Mouse (Mus musculus): ENCODE measurements around the gene Znrf3. TPM values are rescaled to one million over a fixed set of nuclear protein-coding genes. Genes with fewer than 3 reads are reported as not detected.

Gene Znrf3
- polyA plus RNA-seq, 1 experiment = 2.0 TPM

DNA sequence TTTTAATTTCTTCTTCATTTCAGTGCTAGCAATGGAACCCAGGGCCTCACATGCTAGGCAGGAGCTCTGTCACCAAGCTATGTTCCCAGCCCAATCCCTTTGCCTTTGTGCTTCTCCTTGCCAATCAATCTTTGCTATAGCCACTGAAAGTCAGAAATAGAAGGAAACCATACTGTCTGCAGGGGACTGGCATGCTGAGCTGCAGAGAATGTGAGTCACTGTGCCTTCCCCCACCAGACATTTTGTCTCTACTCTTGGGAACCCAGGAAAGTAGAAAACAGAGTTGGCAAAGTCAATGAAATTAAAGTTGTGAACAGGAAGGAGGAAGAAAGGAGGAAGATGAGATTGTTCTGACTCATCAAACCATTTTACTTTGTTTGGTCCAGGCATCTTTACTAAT lies 108.4 kb downstream of the Znrf3 start:
- Histone ChIP-seq H3K27ac (ENCODE audit: control insufficient read depth, insufficient read depth, low read depth, low read length, poor library complexity) (no peak overlapping the region), H3K4me3 (replicated peaks; ENCODE audit: control insufficient read depth, low read depth, low read length) (no peak overlapping the region), H3K4me1 (ENCODE audit: control insufficient read depth, insufficient read depth, low read length) (no peaks in the 10 kb centered on the region)
- no peak for TF ChIP-seq POLR2A (IDR thresholded peaks at IDR 0.05; ENCODE audit: borderline replicate concordance, control insufficient read depth, low read depth, low read length)

DNA sequence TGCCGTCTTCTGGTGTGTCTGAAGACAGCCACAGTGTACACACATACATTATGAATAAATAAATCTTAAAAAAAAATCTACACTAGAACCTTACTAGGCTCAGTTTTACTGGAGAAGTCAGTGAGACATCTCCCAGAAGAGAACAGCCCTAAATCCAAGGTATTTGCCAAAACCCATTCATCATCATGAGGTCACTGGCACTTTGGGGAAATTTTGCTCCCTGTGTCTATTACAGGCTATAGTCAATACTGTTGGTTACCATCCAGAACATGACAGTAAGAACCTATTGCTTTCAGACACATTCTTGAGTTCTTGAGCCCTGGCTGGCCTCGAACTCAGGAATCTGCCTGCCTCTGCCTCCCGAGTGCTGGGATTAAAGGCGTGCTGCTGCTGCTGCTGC lies 113.8 kb downstream of the Znrf3 start:
- no peak for TF ChIP-seq CTCF (IDR thresholded peaks at IDR 0.05; ENCODE audit: control insufficient read depth, insufficient read depth, low read length)
- no peak for TF ChIP-seq POLR2A (IDR thresholded peaks at IDR 0.05; ENCODE audit: borderline replicate concordance, control insufficient read depth, low read depth, low read length)
- Histone ChIP-seq H3K4me1 (ENCODE audit: control insufficient read depth, insufficient read depth, low read length) (no peaks in the 10 kb centered on the region), H3K27ac (ENCODE audit: control insufficient read depth, insufficient read depth, low read depth, low read length, poor library complexity) (no peak overlapping the region), H3K4me3 (replicated peaks; ENCODE audit: control insufficient read depth, low read depth, low read length) (no peak overlapping the region)
- WGBS = 74% methylated on average over 4 of the region's 4 CpGs

DNA sequence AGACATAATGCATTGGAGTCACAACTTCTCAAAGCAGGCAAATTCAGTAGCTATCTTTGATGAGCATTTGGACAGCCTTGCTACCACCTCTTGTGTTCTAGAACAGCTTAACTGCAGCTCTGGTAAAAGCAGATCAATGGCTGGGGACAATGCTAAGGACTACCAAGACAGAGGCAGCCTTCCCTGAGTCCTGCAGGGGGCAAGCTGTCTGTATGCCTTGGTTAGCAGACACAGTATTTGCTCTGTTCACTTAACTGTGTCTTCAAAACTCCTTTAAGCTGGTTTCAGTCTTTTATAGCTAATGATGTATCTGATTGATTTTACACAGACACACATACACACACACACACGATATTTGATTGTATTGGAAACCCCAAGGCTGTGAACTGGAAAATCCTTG lies 117.0 kb downstream of the Znrf3 start:
- no peak overlapping the region for H3K4me3 ChIP-seq (replicated peaks; ENCODE audit: control insufficient read depth, low read depth, low read length)
- no peak for TF ChIP-seq POLR2A (IDR thresholded peaks at IDR 0.05; ENCODE audit: borderline replicate concordance, control insufficient read depth, low read depth, low read length)
- TF ChIP-seq CTCF (IDR thresholded peaks at IDR 0.05; ENCODE audit: control insufficient read depth, insufficient read depth, low read length) = no peak
- 83% methylated on average over 1 of the region's 1 CpGs for WGBS
- no peak overlapping the region for H3K27ac ChIP-seq (ENCODE audit: control insufficient read depth, insufficient read depth, low read depth, low read length, poor library complexity)
- no peaks in the 10 kb centered on the region for H3K4me1 ChIP-seq (ENCODE audit: control insufficient read depth, insufficient read depth, low read length)

DNA sequence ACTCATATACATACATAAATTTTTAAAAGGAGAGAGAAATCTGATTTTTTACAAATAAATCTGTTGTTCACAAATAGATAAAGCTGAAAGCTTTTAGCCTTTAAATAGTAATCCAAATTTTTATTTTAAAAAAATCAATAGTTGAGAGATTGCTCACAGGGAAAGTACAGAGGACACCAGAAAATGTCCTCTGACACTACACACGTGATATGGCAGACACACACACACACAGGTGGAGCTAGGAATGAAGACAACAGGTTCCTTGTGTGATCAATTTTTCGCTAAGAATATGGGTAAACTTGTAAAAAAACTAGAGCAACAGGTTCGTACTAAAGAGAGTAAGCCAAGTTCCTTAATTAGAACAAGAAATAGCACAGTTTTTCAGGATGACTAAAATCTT lies 118.4 kb downstream of the Znrf3 start:
- no peak for TF ChIP-seq POLR2A (IDR thresholded peaks at IDR 0.05; ENCODE audit: borderline replicate concordance, control insufficient read depth, low read depth, low read length)
- TF ChIP-seq CTCF (IDR thresholded peaks at IDR 0.05; ENCODE audit: control insufficient read depth, insufficient read depth, low read length) = no peak
- 81% methylated on average over 3 of the region's 3 CpGs for WGBS
- Histone ChIP-seq H3K4me1 (ENCODE audit: control insufficient read depth, insufficient read depth, low read length) (no peaks in the 10 kb centered on the region), H3K27ac (ENCODE audit: control insufficient read depth, insufficient read depth, low read depth, low read length, poor library complexity) (no peak overlapping the region), H3K4me3 (replicated peaks; ENCODE audit: control insufficient read depth, low read depth, low read length) (no peak overlapping the region)

DNA sequence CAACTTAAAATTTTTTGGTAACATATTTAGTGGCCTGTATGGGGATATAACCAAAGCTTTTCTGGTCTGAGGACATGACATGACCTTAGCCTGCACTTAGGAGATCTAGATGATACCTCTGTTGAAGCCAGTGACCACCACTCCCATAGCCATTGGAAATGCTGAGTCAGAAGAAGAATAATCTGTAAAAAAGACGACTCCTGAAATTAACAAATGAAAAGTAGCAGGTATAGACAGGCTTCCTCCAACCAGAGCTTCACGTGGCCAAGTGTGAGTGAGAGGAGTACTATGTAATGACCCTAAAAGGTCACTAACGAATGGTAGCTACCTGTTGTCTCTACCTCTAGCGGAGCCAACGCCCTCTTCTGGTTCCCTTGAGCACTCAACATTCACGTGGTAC lies 119.4 kb downstream of the Znrf3 start:
- Histone ChIP-seq H3K27ac (ENCODE audit: control insufficient read depth, insufficient read depth, low read depth, low read length, poor library complexity) (no peak overlapping the region), H3K4me1 (ENCODE audit: control insufficient read depth, insufficient read depth, low read length) (no peaks in the 10 kb centered on the region), H3K4me3 (replicated peaks; ENCODE audit: control insufficient read depth, low read depth, low read length) (no peak overlapping the region)
- TF ChIP-seq CTCF (IDR thresholded peaks at IDR 0.05; ENCODE audit: control insufficient read depth, insufficient read depth, low read length) (no peak), POLR2A (IDR thresholded peaks at IDR 0.05; ENCODE audit: borderline replicate concordance, control insufficient read depth, low read depth, low read length) (no peak)
- 85% methylated on average over 6 of the region's 6 CpGs for WGBS

DNA sequence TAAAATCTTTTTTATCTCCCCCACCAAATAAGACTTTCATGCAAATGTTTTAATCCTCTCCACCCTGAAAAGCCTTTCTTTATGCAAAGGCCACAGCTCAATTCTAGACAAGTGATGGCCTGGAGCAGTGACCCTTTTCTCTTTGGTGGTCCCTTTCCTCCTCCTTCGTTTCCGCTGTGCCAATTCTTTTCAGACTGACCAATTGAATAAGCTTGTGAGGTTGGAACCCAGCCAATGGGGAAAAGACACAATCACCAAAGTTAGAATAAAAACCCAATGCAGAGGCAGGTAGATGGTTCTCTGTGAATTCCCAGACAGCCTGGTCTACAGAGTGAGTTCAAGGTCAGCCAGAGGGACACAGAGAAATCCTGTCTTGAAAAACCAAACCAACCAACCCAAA lies 120.4 kb downstream of the Znrf3 start:
- Histone ChIP-seq H3K4me3 (replicated peaks; ENCODE audit: control insufficient read depth, low read depth, low read length) (no peak overlapping the region), H3K27ac (ENCODE audit: control insufficient read depth, insufficient read depth, low read depth, low read length, poor library complexity) (no peak overlapping the region), H3K4me1 (ENCODE audit: control insufficient read depth, insufficient read depth, low read length) (no peaks in the 10 kb centered on the region)
- TF ChIP-seq POLR2A (IDR thresholded peaks at IDR 0.05; ENCODE audit: borderline replicate concordance, control insufficient read depth, low read depth, low read length) = no peak
- TF ChIP-seq CTCF (IDR thresholded peaks at IDR 0.05; ENCODE audit: control insufficient read depth, insufficient read depth, low read length) = no peak
- WGBS = 84% methylated on average over 2 of the region's 2 CpGs

DNA sequence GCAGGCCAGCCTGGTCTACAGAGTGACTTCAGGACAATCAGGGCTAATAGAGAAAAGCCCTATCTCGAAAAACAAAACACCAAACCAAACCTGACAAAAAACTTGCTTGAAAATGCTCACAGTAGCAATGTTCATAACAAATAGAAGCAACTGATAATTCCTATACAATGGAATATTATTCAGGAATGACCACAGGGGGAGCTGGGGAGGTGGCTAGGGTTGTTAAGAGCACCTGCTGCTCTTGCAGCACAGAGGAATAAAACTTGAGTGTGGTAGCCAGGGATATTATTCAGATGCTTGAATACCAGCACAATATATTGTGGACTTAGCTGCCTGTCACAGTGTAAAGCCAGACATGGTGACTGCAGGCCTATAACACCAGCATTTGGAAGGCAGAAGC lies 123.0 kb downstream of the Znrf3 start:
- H3K4me1 ChIP-seq (ENCODE audit: control insufficient read depth, insufficient read depth, low read length) = no peaks in the 10 kb centered on the region
- 77% methylated on average over 1 of the region's 1 CpGs for WGBS
- H3K4me3 ChIP-seq (replicated peaks; ENCODE audit: control insufficient read depth, low read depth, low read length) = no peak overlapping the region
- no peak overlapping the region for H3K27ac ChIP-seq (ENCODE audit: control insufficient read depth, insufficient read depth, low read depth, low read length, poor library complexity)
- no peak for TF ChIP-seq CTCF (IDR thresholded peaks at IDR 0.05; ENCODE audit: control insufficient read depth, insufficient read depth, low read length)
- TF ChIP-seq POLR2A (IDR thresholded peaks at IDR 0.05; ENCODE audit: borderline replicate concordance, control insufficient read depth, low read depth, low read length) = no peak

DNA sequence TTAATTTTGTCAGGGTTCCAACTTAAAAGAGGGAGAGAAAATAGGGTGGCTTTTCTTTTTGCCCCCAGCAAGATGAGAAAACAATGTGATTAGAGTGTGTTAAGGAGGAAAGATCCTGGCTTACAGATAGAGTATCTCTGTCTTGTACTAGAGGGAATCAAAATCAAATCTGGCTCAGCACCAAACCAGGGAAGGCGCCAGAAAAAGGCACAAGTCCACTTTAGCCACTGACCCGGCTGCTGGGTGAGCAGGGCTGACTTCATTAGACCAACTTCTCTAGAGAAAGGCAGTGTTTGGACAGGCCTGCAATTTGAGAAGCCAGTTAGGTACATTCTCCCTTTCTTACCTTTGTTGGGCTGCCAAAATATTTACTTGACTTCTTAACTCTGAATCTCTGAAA lies 125.7 kb downstream of the Znrf3 start:
- TF ChIP-seq CTCF (IDR thresholded peaks at IDR 0.05; ENCODE audit: control insufficient read depth, insufficient read depth, low read length) = no peak
- TF ChIP-seq POLR2A (IDR thresholded peaks at IDR 0.05; ENCODE audit: borderline replicate concordance, control insufficient read depth, low read depth, low read length) = no peak
- Histone ChIP-seq H3K27ac (ENCODE audit: control insufficient read depth, insufficient read depth, low read depth, low read length, poor library complexity) (no peak overlapping the region), H3K4me3 (replicated peaks; ENCODE audit: control insufficient read depth, low read depth, low read length) (no peak overlapping the region), H3K4me1 (ENCODE audit: control insufficient read depth, insufficient read depth, low read length) (no peaks in the 10 kb centered on the region)
- 71% methylated on average over 2 of the region's 2 CpGs for WGBS

DNA sequence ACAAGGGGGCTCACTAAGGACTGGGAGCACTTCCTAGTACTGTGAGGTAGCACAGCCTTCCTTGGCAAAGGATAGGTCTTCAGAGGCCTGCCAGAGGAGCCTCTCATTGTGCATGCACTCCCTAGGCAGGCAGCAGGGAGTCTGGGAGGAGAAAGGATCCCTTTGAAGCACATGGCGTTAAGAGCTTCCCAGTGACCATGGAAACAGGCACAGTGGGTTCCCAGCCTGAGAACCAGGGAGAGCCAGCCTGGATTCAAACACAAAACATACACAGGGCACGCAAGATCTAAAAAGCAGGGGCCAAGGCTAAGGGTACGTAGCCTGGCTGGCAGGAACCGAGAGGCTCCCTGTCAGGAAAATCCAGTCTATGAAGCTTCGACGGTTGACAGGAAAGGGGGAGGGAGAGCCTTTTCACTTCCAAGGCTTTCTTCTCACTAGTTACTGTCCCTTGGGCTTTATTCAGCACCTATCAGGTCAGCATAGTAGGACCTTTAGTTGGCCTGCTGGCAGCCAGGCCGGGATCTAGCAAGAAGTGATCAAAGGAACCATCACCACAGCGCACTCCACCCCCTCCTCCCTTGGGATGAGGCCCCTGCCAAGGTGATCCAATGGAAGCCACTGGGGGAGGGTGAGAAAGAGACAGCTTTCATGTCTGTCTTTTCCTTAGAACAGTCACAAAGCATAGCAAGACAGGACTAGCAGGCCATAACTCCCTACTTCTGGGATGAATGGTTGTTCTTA lies 126.4 kb downstream of the Znrf3 start:
- H3K27ac ChIP-seq (ENCODE audit: control insufficient read depth, insufficient read depth, low read depth, low read length, poor library complexity) = no peak overlapping the region
- WGBS = 85% methylated on average over 8 of the region's 8 CpGs
- TF ChIP-seq CTCF (IDR thresholded peaks at IDR 0.05; ENCODE audit: control insufficient read depth, insufficient read depth, low read length) = no peak
- TF ChIP-seq POLR2A (IDR thresholded peaks at IDR 0.05; ENCODE audit: borderline replicate concordance, control insufficient read depth, low read depth, low read length) = no peak

More for the DNA sequence above, 126.4 kb downstream of the Znrf3 start:
- Histone ChIP-seq H3K4me1 (ENCODE audit: control insufficient read depth, insufficient read depth, low read length) (no peaks in the 10 kb centered on the region), H3K4me3 (replicated peaks; ENCODE audit: control insufficient read depth, low read depth, low read length) (no peak overlapping the region)

All from bone marrow, adult 2 months (tissue).